Mouse (Mus musculus) ES-E14 (cell line): ENCODE results near the gene Dctn3. TPM values are rescaled to one million over a fixed set of nuclear protein-coding genes. Genes with fewer than 3 reads are reported as not detected.
"Not testable (repeated sequence)": the region's sequence is repeated elsewhere in the genome, so short reads cannot be mapped to it uniquely, and the experiment has no call there.

Experiments
- DNase-seq: peaks from one replicate; pipeline ENCODE4 v3.0.0-alpha.2; 2013; ENCODE audit warnings: low read depth, low spot score
- H3K27ac ChIP-seq: 2 replicates; pipeline ENCODE4 v1.5.1; 2012; ENCODE audit warnings: low read depth, mild to moderate bottlenecking, low read length, moderate library complexity, mixed read lengths; ENCODE audit not compliant: poor library complexity, insufficient read depth, severe bottlenecking
- H3K36me3 ChIP-seq: 2 replicates; pipeline ENCODE4 v1.6.1; 2012; ENCODE audit warnings: mild to moderate bottlenecking, low read length, moderate library complexity, mixed read lengths; ENCODE audit not compliant: control insufficient read depth, poor library complexity, insufficient read depth, severe bottlenecking
- H3K4me1 ChIP-seq, 2 experiments: fragments of 150-350 bp in 1 of 2; sonication (generic) in 1 of 2; 2 replicates each; pipeline ENCODE4 v1.6.1; 2012; ENCODE audit warnings: low read length in 2 of 2, mild to moderate bottlenecking in 1 of 2, mixed read lengths in 1 of 2; ENCODE audit not compliant: control insufficient read depth in 2 of 2, insufficient read depth in 2 of 2, poor library complexity in 1 of 2
- H3K4me3 ChIP-seq, 2 experiments: fragments of 150-350 bp in 1 of 2; sonication (generic) in 1 of 2; 2 replicates each; pipeline ENCODE4 v1.5.1; 2012; ENCODE audit warnings: low read length in 2 of 2, low read depth in 1 of 2, mild to moderate bottlenecking in 1 of 2, mixed read lengths in 1 of 2; ENCODE audit not compliant: insufficient read depth in 1 of 2, poor library complexity in 1 of 2, severe bottlenecking in 1 of 2
- H3K9ac ChIP-seq: 2 replicates; pipeline ENCODE4 v1.6.1; 2012; ENCODE audit warnings: low read depth, mild to moderate bottlenecking, low read length, mixed read lengths; ENCODE audit not compliant: poor library complexity, insufficient read depth, severe bottlenecking
- H3K9me3 ChIP-seq: fragments of 150-350 bp; sonication (generic); 2 replicates; pipeline ENCODE4 v1.6.1; 2012; ENCODE audit warnings: low read depth, mild to moderate bottlenecking, low read length; ENCODE audit not compliant: control insufficient read depth, insufficient read depth
- CHD2 ChIP-seq: IDR thresholded peaks from 2 replicates; pipeline ENCODE4 v1.6.1; 2014; ENCODE audit warnings: mild to moderate bottlenecking, low read depth, low read length, inconsistent platforms
- HCFC1 ChIP-seq: IDR thresholded peaks from 2 replicates; pipeline ENCODE4 v1.6.1; 2012; ENCODE audit warnings: low read length, inconsistent platforms, borderline replicate concordance; ENCODE audit not compliant: insufficient read depth
- MAFK ChIP-seq: IDR thresholded peaks from 2 replicates; pipeline ENCODE4 v1.6.1; 2014; ENCODE audit warnings: mild to moderate bottlenecking, low read depth, low read length, inconsistent platforms; ENCODE audit not compliant: insufficient read depth
- ZC3H11A ChIP-seq: IDR thresholded peaks from 2 replicates; pipeline ENCODE4 v1.6.1; 2012; ENCODE audit warnings: low read depth, mild to moderate bottlenecking, inconsistent platforms, low read length, borderline replicate concordance
- ZNF384 ChIP-seq: IDR thresholded peaks from 2 replicates; pipeline ENCODE4 v1.6.1; 2012; ENCODE audit warnings: low read depth, low read length, inconsistent platforms
- in situ Hi-C, 2 experiments: fragments of 600-800 bp; cut with MboI; formaldehyde crosslinking; loops; one replicate each; pipeline ENCODE4 v1.15.1; 2025; ENCODE audit warnings: low sequenced_read_pairs in 2 of 2, inconsistent platforms in 1 of 2; ENCODE audit not compliant: unreplicated experiment in 2 of 2
- total RNA-seq: library from RNA; depleted of rRNA; stranded (reverse); fragments of 300-350 nt; gene quantifications from 2 replicates; pipeline ENCODE4 v1.2.3, GENCODE M21; 2012

Dctn3 gene
- total RNA-seq, 1 experiment = 90.9 TPM

DNA sequence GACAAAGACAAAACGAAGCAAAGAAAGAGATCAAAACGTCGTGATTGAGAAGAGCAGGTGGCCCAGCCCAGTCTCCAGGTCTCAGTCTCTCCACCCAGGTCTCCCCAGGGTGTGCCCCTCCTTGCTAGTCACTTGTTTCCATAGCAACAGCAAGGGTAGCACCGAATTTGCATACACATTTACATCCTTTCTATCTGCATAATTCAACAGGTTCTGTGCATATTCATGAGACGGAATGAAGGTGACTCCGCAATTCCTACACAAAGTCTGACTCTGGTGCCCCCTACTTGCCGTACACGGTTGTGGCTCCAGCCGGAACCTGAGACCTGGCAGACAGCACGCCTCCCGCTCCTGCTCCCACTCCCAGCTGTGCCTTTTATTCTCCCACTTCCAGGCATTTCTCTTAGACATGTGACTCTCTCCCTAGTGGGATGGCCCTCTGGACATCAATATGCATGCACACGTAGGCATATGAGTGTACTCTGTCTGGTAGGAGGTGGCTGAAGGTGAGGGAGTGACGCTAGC lies 15.9 kb downstream of the Dctn3 start:
- Histone ChIP-seq H3K36me3 (peaks cover 7% of the 10 kb centered on the region; the same call in 1 of the 2 replicates), H3K4me3 (no peak overlapping the region), H3K27ac (no peak overlapping the region), H3K9ac (no peak overlapping the region), H3K4me1 (peaks cover 0 to 24% of the 10 kb centered on the region in 2 experiments; a peak in 2 of 4 replicates), H3K9me3 (no peaks in the 10 kb centered on the region)
- no peak for TF ChIP-seq HCFC1
- TF ChIP-seq ZNF384 = no peak
- TF ChIP-seq CHD2 = no peak
- 0 out of 2 replicates have a peak, but pooled peaks have one; percentile 6 for TF ChIP-seq ZC3H11A
- peak; percentile 96 for TF ChIP-seq MAFK
- peak; percentile 84 for DNase-seq
- in situ Hi-C loops = loop anchor here (10.0 to 25.0 kb wide), 2 partner anchors 145 to 152 kb away; partner anchors contain the start of genes Dnaic1 (in 1 of the 2) and Fam219a (in 1 of the 2)

DNA sequence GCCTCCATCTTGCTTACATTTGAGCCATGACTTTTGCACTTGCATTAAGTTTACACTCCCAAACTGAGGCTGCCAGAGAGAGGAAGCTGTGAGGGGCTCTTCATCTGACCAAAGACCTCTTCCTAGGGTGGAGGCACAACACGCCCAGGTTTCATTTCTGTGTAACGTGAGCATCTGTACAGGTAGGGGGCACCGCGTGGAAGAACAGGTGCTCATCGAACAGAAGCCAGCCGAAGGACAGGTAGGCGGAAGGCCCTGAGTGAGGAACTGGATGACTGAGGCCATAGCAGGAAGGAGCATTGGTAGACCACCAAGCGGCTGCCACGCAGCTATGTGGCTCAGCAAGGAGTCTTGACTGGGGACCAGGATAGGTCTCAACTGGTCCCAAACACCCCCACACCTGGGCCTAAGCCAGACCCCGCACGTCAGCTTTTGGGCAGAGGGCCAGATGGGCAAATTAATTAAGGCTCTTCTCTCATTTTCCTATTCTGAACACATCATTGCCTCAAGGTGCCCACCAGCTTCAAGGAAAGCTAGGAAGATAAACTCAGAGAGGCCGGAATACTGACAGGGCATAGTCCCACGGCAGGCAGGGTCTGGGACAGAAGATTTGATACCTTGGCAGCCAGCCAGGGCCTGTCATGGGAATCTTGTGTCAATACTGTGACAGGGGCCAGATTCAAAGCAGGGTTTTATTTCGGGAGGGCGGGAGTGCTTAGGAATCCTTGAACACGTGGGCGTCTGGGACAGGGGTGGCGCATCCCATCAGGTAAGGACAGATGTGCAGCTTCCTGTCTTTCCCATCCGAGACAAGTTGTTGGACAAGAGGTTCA lies 16.8 kb downstream of the Dctn3 start:
- TF ChIP-seq ZNF384 (no peak), HCFC1 (no peak), CHD2 (no peak), ZC3H11A (no peak), MAFK (no peak)
- Histone ChIP-seq H3K9ac (no peak overlapping the region), H3K4me1 (peaks cover 0 to 21% of the 10 kb centered on the region in 2 experiments; a peak in 2 of 4 replicates), H3K36me3 (0 out of 2 replicates have a peak, but pooled peaks cover 2% of the 10 kb centered on the region), H3K4me3 (no peak overlapping the region), H3K9me3 (no peaks in the 10 kb centered on the region), H3K27ac (no peak overlapping the region)
- DNase-seq = no peak
- in situ Hi-C loops = loop anchor here (10.0 to 25.0 kb wide), 2 partner anchors 144 to 151 kb away; partner anchors contain the start of genes Dnaic1 (in 1 of the 2) and Fam219a (in 1 of the 2)

DNA sequence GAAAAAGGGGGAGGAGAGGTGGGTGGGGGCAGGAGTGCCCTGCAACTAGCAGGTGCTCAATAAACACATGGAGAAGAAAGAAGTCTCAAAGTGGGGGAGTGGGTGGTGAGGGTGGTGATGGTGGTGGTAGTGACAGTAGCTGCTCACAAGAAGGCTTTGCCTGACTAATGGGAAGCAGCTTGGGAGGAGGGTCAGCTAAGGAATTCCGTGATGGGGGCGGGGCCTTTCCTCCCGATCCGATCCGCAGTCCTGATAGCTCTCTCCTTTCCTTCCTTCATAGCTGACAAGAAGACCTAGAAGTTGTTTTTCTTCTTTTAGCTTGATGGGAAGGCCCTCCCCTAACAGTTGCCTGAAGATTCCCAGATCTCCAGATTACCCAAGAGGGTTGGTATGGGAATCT lies 18.3 kb downstream of the Dctn3 start:
- Histone ChIP-seq H3K27ac (no peak overlapping the region), H3K9me3 (no peaks in the 10 kb centered on the region), H3K4me1 (peaks cover 0 to 21% of the 10 kb centered on the region in 2 experiments; a peak in 2 of 4 replicates), H3K9ac (no peak overlapping the region), H3K36me3 (no peaks in the 10 kb centered on the region), H3K4me3 (no peak overlapping the region)
- in situ Hi-C loops = loop anchor here (10.0 to 25.0 kb wide), 2 partner anchors 142 to 150 kb away; partner anchors contain the start of genes Dnaic1 (in 1 of the 2) and Fam219a (in 1 of the 2)
- TF ChIP-seq CHD2 (no peak), HCFC1 (no peak), ZNF384 (no peak), MAFK (no peak), ZC3H11A (no peak)
- no peak for DNase-seq

DNA sequence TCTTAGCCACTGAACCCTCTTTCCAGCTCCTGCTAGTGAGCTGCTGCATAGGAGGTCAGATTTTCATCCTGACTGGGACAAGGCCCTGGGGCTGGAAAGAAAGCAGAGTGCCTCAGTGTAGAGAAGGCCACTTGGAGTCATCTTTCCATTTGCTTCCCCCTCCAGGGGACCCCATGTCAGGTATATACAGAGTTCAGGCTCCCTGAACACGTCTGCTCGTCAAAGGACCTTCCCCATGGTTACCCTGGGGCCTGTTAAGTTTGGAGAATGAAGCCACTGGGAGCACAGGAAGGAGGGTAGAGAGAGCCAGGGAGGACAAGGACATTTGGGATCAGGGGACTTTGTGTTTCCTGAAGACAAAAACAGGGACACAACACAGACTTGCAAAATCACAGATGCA lies 20.7 kb downstream of the Dctn3 start:
- H3K9ac ChIP-seq, H3K9me3 ChIP-seq, H3K4me3 ChIP-seq, DNase-seq, H3K36me3 ChIP-seq, H3K27ac ChIP-seq: not testable (repeated sequence)
- peaks cover 0 to 21% of the 10 kb centered on the region in 2 experiments; a peak in 2 of 4 replicates for H3K4me1 ChIP-seq
- in situ Hi-C loops = loop anchor here (10.0 to 25.0 kb wide), 2 partner anchors 140 to 147 kb away; partner anchors contain the start of genes Dnaic1 (in 1 of the 2) and Fam219a (in 1 of the 2)

DNA sequence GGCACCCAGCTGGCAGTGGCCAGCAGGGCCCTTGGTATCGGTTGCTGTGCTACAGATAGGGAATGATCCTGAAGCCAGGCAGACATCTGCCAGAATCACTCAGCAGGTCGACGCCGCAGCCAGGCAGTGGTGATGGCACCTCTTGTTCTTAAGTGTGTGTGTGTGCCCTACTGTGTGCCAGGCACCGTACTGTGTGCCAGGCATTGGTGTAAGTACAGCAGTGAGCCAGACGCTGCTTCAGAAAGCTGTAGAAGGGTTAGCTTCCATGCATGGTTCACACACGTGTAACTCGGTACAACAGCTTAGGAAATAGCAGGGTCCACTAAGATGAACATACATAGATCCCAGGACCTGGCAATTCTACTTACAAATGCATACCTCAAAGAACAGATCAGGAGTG lies 22.7 kb downstream of the Dctn3 start:
- H3K9ac ChIP-seq, DNase-seq, H3K4me3 ChIP-seq, H3K9me3 ChIP-seq, H3K36me3 ChIP-seq, H3K27ac ChIP-seq: not testable (repeated sequence)
- in situ Hi-C loops = loop anchor here (10.0 to 25.0 kb wide), 2 partner anchors 138 to 145 kb away; partner anchors contain the start of genes Dnaic1 (in 1 of the 2) and Fam219a (in 1 of the 2)
- peaks cover 0 to 16% of the 10 kb centered on the region in 2 experiments; a peak in 2 of 4 replicates for H3K4me1 ChIP-seq

DNA sequence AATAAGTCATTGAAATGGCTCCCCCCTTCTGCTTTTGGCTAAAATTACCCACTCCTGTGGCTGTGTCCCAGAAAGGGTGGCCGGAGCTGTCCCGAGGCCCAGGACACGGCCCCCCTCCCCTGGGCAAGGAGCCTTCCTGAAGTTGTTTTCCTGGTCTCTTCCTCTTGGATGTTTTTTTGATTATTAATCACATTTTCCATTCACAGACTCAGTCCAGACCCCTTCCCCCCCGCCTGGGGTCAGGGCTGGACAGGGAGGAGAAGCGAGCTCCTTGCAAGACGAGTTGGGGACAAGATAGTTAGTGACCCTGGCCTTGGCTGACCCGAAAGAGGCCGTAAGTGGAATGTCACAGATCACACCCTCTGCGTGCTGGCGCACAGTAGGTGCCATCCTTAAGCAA lies 23.2 kb downstream of the Dctn3 start, which contains the start of gene Il11ra1:
Gene Il11ra1, plus strand, starts transcription at position 207 of the 400 bp plus-strand sequence.
- not testable (repeated sequence) for H3K36me3 ChIP-seq, H3K4me3 ChIP-seq, H3K9ac ChIP-seq, H3K27ac ChIP-seq, DNase-seq, H3K9me3 ChIP-seq
- H3K4me1 ChIP-seq = peaks cover 0 to 16% of the 10 kb centered on the region in 2 experiments; a peak in 2 of 4 replicates
- in situ Hi-C loops = loop anchor here (10.0 to 25.0 kb wide), 2 partner anchors 137 to 145 kb away; partner anchors contain the start of genes Dnaic1 (in 1 of the 2) and Fam219a (in 1 of the 2)
